Mouse (Mus musculus) liver, embryonic 16.5 days (tissue): ENCODE data around the gene Cdkal1. TPM values are rescaled to one million over a fixed set of nuclear protein-coding genes. Genes with fewer than 3 reads are reported as not detected.

Source experiments
- ATAC-seq: fragments of 200-750 bp; cut with Nextera tagmentation; 2 replicates; pipeline ENCODE4 v1.8.0; 2017; ENCODE audit warnings: low read depth, mild to moderate bottlenecking, moderate number of reproducible peaks, moderate library complexity
- H3K27ac ChIP-seq: fragments of 300-500 bp; sonication (generic); 2 replicates; pipeline ENCODE4 v1.5.1; 2014; ENCODE audit warnings: mild to moderate bottlenecking, low read length
- H3K27me3 ChIP-seq: fragments of 300-500 bp; sonication (generic); 2 replicates; pipeline ENCODE4 v1.6.1; 2014; ENCODE audit warnings: low read depth, low read length, mixed read lengths; ENCODE audit not compliant: control insufficient read depth, insufficient read depth
- H3K36me3 ChIP-seq: fragments of 300-500 bp; sonication (generic); 2 replicates; pipeline ENCODE4 v1.6.1; 2014; ENCODE audit warnings: mild to moderate bottlenecking; ENCODE audit not compliant: control insufficient read depth, insufficient read depth
- H3K4me1 ChIP-seq: fragments of 300-500 bp; sonication (generic); 2 replicates; pipeline ENCODE4 v1.6.1; 2014; ENCODE audit warnings: low read depth, low read length, mixed read lengths; ENCODE audit not compliant: control insufficient read depth
- H3K4me2 ChIP-seq: fragments of 300-500 bp; sonication (generic); 2 replicates; pipeline ENCODE4 v1.6.1; 2014; ENCODE audit warnings: low read depth, low read length, mixed read lengths
- H3K4me3 ChIP-seq: fragments of 300-500 bp; sonication (generic); 2 replicates; pipeline ENCODE4 v1.5.1; 2014; ENCODE audit warnings: low read depth, mild to moderate bottlenecking, low read length
- H3K9ac ChIP-seq: fragments of 300-500 bp; sonication (generic); 2 replicates; pipeline ENCODE4 v1.6.1; 2014; ENCODE audit warnings: low read depth, low read length
- H3K9me3 ChIP-seq: fragments of 300-500 bp; sonication (generic); replicated peaks from 2 replicates; pipeline ENCODE4 v1.6.1; 2016; ENCODE audit warnings: low read length; ENCODE audit not compliant: control insufficient read depth
- WGBS: fragments of 180-500 bp; shearing (Covaris S2); extraction: QIAGEN DNeasy Blood & Tissue Kit; methylation state at CpG from one replicate; pipeline ENCODE4 v1.1.7; 2014; ENCODE audit not compliant: insufficient replicate concordance; 5-methylcytosine and 5-hydroxymethylcytosine counted together
- polyA plus RNA-seq: library from polyadenylated mRNA; unstranded; fragments of >200 nt; fragmentation: Nextera tagmentation; extraction: Ambion mirVana; gene quantifications from 2 replicates; pipeline ENCODE4 v1.2.1, GENCODE M21; 2015

Cdkal1 gene
- polyA plus RNA-seq, 1 experiment from 2014 or later, result 9.3 TPM

DNA sequence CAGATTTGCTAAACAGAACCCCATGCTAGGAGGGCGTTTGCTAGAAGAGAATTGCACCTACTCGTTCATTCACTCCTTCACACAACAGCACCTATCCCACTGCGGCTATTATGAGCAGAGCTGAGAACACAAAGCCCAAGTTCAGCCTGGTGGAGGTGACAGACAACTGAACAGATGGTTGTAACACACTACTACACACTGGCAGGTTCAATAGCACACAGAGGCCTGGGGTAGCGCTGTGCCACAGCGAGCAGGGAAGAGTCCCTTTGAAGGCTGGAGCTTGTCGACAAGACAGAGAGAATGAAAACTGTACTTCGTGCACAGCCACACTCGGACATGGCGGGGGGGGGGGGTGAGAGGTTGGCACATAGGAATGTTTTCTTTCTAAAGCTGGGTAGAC lies 31.6 kb downstream of the Cdkal1 start:
- no peaks in the 10 kb centered on the region for H3K36me3 ChIP-seq
- 68% methylated on average over 9 of the region's 9 CpGs for WGBS
- H3K4me1 ChIP-seq, result peaks cover 6% of the 10 kb centered on the region
- no peaks in the 10 kb centered on the region for H3K27me3 ChIP-seq
- H3K9ac ChIP-seq, result no peak overlapping the region
- no peak for ATAC-seq
- no peaks in the 10 kb centered on the region for H3K9me3 ChIP-seq
- no peak overlapping the region for H3K27ac ChIP-seq
- H3K4me3 ChIP-seq, result no peak overlapping the region
- H3K4me2 ChIP-seq, result no peak overlapping the region

DNA sequence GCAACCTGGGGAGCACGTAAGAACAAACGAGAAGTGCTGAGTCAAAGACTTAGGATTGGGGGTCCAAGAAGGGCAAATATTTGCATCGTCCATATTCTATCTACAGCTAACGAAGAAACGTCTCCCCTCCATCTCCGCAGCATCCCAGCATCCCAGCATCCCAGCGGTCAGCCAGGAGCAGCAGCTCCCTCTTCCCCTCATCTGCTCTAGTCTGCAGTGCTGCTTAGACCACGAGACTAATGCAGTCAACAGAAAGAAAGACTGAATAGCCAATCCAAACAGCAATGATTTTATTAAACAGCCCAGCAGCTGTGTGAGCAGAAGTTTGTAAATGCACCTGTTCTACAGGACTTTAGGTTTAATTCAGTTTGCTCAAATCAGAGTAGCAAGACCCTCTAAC lies 32.0 kb downstream of the Cdkal1 start:
- H3K9ac ChIP-seq, result no peak overlapping the region
- no peaks in the 10 kb centered on the region for H3K27me3 ChIP-seq
- 67% methylated on average over 8 of the region's 8 CpGs for WGBS
- no peak overlapping the region for H3K27ac ChIP-seq
- H3K4me1 ChIP-seq, result peaks cover 6% of the 10 kb centered on the region
- H3K36me3 ChIP-seq, result no peaks in the 10 kb centered on the region
- no peak overlapping the region for H3K4me3 ChIP-seq
- no peaks in the 10 kb centered on the region for H3K9me3 ChIP-seq
- no peak for ATAC-seq
- no peak overlapping the region for H3K4me2 ChIP-seq

DNA sequence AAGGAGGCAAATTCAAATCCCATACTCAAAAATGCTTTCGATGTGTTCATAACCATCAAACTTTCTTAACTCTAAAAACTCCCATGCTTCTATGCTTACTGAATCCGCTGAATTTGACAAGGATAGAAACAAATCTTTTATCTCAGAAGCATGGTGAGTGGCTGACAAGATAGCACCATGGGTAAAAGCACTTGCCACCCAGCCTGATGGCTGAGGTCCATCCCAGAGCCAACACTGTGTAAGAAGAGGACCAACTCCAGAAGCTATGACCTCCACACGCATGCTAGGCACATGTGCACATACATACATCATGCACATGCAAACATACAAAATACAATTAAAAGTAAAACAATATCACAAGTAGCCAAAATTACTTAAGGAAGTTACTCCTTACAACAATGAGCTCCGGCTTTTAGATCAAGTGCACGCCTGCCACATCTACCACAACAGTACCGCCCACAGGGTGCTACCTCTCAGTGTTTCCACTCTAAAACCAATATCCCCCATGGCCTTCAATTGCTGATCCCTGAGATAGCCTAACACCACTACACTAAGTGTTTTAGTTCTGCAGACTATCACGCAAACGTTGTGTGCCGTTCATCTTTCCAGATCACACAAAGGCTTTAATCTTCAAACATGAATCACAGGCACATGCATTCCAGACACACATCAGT lies 35.4 kb downstream of the Cdkal1 start:
- no peaks in the 10 kb centered on the region for H3K27me3 ChIP-seq
- ATAC-seq, result no peak
- H3K9me3 ChIP-seq, result no peaks in the 10 kb centered on the region
- no peaks in the 10 kb centered on the region for H3K4me1 ChIP-seq
- no peak overlapping the region for H3K4me2 ChIP-seq
- H3K36me3 ChIP-seq, result no peaks in the 10 kb centered on the region
- no peak overlapping the region for H3K27ac ChIP-seq
- H3K4me3 ChIP-seq, result no peak overlapping the region
- 50% methylated on average over 9 of the region's 9 CpGs for WGBS
- H3K9ac ChIP-seq, result no peak overlapping the region

GRCm38 (mm10) chr13:29819147-29819546 lies 36.3 kb downstream of the Cdkal1 start:
- H3K27ac ChIP-seq, result no peak overlapping the region
- 71% methylated on average over 3 of the region's 3 CpGs for WGBS
- no peak overlapping the region for H3K4me2 ChIP-seq
- no peaks in the 10 kb centered on the region for H3K36me3 ChIP-seq
- H3K4me1 ChIP-seq, result no peaks in the 10 kb centered on the region
- no peaks in the 10 kb centered on the region for H3K27me3 ChIP-seq
- H3K9ac ChIP-seq, result no peak overlapping the region
- no peaks in the 10 kb centered on the region for H3K9me3 ChIP-seq
- ATAC-seq, result no peak
- no peak overlapping the region for H3K4me3 ChIP-seq

- no peak for ATAC-seq
- Histone ChIP-seq H3K27ac (no peak overlapping the region), H3K9me3 (no peaks in the 10 kb centered on the region), H3K27me3 (no peaks in the 10 kb centered on the region), H3K4me2 (no peak overlapping the region), H3K36me3 (no peaks in the 10 kb centered on the region), H3K4me1 (no peaks in the 10 kb centered on the region), H3K4me3 (no peak overlapping the region), H3K9ac (no peak overlapping the region)
- 32% methylated on average over 2 of the region's 2 CpGs for WGBS
These were observed 37.2 kb downstream of the Cdkal1 start for GRCm38 (mm10) chr13:29818314-29818713.

DNA sequence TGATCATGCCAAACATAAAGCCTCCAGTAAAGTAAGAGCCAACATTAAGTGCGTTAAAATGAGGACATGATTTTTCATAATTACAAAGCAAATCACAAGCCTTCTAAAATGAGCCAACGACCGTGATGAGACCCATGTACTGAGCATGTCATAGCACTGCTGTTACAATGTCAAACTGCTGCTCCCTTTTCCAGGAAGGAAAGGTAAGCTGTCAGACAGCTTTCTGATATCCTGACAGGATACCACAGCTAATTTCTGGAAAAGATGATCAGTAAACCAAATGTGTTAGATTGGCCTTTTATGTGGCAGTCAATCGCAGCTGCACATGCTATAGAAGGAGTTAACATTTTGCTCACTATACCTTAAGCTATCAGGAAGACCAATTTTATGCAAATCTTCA lies 44.7 kb downstream of the Cdkal1 start:
- Histone ChIP-seq H3K27ac (no peak overlapping the region), H3K9me3 (no peaks in the 10 kb centered on the region), H3K9ac (no peak overlapping the region), H3K36me3 (no peaks in the 10 kb centered on the region), H3K4me1 (no peaks in the 10 kb centered on the region), H3K4me2 (no peak overlapping the region), H3K27me3 (no peaks in the 10 kb centered on the region), H3K4me3 (no peak overlapping the region)
- no peak for ATAC-seq
- WGBS, result 75% methylated on average over 4 of the region's 4 CpGs

GRCm38 (mm10) chr13:29808383-29808782 lies 47.1 kb downstream of the Cdkal1 start:
- no peak overlapping the region for H3K4me2 ChIP-seq
- H3K9me3 ChIP-seq, result no peaks in the 10 kb centered on the region
- no peak overlapping the region for H3K4me3 ChIP-seq
- H3K9ac ChIP-seq, result no peak overlapping the region
- H3K27me3 ChIP-seq, result no peaks in the 10 kb centered on the region
- no peak overlapping the region for H3K27ac ChIP-seq
- no peaks in the 10 kb centered on the region for H3K36me3 ChIP-seq
- no peaks in the 10 kb centered on the region for H3K4me1 ChIP-seq
- 31% methylated on average over 3 of the region's 3 CpGs for WGBS
- ATAC-seq, result no peak

GRCm38 (mm10) chr13:29807930-29808329 lies 47.5 kb downstream of the Cdkal1 start:
- Histone ChIP-seq H3K27me3 (no peaks in the 10 kb centered on the region), H3K36me3 (no peaks in the 10 kb centered on the region), H3K9ac (no peak overlapping the region), H3K27ac (no peak overlapping the region), H3K9me3 (no peaks in the 10 kb centered on the region), H3K4me3 (no peak overlapping the region), H3K4me2 (no peak overlapping the region), H3K4me1 (no peaks in the 10 kb centered on the region)
- 76% methylated on average over 3 of the region's 3 CpGs for WGBS
- ATAC-seq, result no peak

- Histone ChIP-seq H3K9me3 (no peaks in the 10 kb centered on the region), H3K27me3 (no peaks in the 10 kb centered on the region), H3K36me3 (no peaks in the 10 kb centered on the region), H3K4me2 (no peak overlapping the region), H3K9ac (no peak overlapping the region), H3K27ac (no peak overlapping the region), H3K4me3 (no peak overlapping the region), H3K4me1 (no peaks in the 10 kb centered on the region)
- 66% methylated on average over 4 of the region's 4 CpGs for WGBS
- no peak for ATAC-seq
These were observed 48.6 kb downstream of the Cdkal1 start for GRCm38 (mm10) chr13:29806871-29807270.
